Mouse (Mus musculus) urinary bladder, postnatal 36 days (tissue): ENCODE data around the gene Gm47995.
"Not testable (repeated sequence)": the region's sequence is repeated elsewhere in the genome, so short reads cannot be mapped to it uniquely, and the experiment has no call there.

Source experiments
- DNase-seq, 2 experiments: peaks; one replicate each; pipeline ENCODE4 v3.0.0; 2022; ENCODE audit warnings: low spot score in 2 of 2, mixed read lengths in 1 of 2

The Gm47995 gene

DNA sequence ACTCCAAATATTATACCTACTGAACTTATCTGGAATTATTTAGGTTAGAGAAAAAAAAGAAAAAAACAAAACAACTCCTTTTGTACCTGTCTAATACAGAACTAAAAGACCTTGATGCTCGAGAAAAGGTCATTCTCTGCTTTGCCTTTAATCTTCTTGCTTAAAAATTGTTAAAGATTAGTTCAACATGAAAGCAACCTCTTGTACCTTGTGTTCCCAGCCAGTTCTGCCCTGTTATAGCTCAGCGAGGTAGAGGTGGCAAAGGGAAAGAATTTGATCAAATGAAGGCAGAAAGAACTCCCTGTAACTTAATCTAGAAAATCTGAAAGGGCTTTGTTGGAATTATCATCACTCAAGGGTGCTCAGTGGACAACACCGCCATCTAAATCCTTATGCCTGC is 12.1 kb upstream of the Gm47995 start:
- DNase-seq: not testable (repeated sequence)

DNA sequence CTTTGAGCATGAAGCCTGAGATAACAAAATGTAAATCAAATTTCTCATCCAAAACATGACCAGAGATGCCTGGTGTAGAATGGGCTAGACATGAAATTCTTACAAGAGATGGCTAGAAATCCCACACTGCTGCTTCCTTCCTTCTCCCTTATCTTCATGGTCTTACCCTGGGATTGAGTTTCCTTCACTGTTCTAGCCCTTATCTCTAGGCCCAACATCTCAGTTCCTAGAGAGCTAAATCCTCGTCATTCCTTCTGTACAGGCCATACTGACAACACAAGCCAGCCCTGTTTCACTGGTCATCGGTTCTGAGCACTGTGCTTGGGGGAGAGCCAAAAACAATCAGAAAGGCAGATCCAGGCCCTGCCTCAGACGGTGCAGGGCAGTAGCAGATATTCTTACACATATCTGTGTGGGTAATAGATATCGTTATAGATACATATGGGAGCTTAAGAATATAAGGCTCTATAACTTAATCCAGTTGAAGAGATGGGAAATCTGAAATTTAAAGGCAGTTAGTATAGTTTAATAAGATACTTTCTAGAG is 11.3 kb upstream of the Gm47995 start:
- DNase-seq: not testable (repeated sequence)

DNA sequence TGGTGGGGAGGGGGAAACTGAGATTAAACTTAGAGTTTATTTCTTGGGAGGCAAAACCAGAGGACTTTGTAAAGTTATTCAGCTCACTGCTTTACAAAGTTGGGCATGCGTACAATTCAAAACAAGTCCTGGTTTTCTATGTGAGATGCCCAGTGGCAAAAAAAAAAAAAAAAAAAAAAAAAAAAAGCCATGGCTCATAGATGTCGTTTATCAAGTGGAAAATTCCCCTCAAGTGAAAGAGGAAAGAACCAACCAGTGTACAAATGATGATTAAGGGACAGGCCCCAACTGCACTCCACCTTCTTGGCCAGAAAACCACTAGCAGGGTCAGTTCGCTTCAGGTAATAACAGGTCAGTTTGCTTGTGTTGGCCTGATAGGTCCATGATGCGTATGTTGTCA is 9.8 kb upstream of the Gm47995 start:
- no peak for DNase-seq

DNA sequence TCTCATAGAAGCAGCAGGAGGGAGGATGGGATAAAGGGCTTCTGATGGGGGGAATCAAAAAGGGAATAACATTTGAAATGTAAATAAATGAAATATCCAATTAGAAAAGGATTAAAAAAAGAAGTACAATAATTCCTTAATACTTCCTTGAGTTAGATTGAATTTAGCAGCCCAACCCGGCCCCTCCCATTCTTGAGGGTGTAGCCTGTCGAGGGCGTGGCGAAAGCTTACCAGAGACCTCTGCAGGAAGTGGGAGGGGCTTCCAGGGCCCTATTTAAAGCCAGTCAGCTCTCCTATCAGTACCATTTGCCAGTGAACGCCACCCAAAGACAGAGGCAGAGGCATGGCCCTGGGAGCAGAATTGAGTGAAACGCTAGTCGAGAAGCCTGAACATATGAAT is 6.2 kb upstream of the Gm47995 start, which contains the start of gene Gm8947:
Gene Gm8947 (plus strand): TSS at position 302 of the 400 bp plus-strand sequence.
- DNase-seq: not testable (repeated sequence)

DNA sequence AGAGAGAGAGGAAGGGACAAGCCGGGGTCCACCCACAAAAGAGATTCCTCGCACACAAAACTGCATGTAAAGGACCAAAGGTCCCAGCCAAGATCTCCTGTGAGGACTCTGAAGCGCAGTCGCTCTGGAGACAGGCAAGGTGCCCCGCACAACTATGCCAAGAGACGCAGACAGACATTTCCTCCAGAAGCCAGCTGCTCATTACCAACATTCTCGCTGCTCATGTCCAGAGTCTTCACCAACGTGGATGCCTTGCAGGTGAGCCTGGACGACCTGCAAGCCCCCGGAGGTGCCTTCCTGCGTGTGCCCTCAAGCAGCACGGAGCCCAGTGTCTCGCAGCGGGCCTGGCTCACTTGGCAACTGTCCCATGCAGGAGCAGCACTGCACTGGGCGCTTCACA is 5.5 kb upstream of the Gm47995 start:
- DNase-seq: not testable (repeated sequence)

DNA sequence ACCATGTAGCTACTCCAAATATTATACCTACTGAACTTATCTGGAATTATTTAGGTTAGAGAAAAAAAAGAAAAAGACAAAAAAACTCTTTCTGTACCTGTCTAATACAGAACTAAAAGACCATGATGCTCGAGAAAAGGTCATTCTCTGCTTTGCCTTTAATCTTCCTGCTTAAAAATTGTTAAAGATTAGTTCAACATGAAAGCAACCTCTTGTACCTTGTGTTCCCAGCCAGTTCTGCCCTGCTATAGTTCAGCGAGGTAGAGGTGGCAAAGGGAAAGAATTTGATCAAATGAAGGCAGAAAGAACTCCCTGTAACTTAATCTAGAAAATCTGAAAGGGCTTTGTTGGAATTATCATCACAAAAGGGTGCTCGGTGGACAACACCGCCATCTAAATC is 2.3 kb upstream of the Gm47995 start:
- not testable (repeated sequence) for DNase-seq

DNA sequence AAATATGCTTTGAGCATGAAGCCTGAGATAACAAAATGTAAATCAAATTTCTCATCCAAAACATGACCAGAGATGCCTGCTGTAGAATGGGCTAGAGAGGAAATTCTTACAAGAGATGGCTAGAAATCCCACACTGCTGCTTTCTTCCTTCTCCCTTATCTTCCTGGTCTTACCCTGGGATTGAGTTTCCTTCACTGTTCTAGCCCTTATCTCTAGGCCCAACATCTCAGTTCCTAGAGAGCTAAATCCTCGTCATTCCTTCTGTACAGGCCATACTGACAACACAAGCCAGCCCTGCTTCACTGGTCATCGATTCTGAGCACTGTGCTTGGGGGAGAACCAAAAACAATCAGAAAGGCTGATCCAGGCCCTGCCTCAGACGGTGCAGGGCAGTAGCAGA is 1.6 kb upstream of the Gm47995 start:
- not testable (repeated sequence) for DNase-seq

DNA sequence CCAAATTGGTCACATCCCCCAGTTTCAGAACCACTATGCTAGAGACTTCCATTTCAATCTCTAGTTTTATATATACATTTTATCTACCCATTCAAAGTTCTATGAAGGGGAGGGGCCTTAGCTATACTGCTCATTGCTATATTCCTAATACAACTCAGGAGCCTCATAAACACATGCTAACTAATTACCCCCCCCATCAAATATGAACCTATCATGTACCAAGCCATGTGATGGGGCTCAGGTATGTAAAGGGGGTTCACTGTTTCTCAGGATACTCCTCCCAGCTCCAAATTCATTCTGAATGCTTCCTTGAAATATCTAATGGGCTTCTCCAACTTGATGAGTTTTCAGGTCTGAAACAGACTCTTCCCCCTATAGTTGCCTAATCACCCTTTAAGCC is 2.4 kb downstream of the Gm47995 start:
- not testable (repeated sequence) for DNase-seq

DNA sequence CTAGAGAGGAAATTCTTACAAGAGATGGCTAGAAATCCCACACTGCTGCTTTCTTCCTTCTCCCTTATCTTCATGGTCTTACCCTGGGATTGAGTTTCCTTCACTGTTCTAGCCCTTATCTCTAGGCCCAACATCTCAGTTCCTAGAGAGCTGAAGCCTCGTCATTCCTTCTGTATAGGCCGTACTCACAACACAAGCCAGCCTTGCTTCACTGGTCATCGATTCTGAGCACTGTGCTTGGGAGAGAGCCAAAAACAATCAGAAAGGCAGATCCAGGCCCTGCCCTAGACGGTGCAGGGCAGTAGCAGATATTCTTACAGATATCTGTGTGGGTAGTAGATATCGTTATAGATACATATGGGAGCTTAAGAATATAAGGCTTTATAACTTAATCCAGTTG is 4.5 kb downstream of the Gm47995 start:
- DNase-seq: not testable (repeated sequence)

DNA sequence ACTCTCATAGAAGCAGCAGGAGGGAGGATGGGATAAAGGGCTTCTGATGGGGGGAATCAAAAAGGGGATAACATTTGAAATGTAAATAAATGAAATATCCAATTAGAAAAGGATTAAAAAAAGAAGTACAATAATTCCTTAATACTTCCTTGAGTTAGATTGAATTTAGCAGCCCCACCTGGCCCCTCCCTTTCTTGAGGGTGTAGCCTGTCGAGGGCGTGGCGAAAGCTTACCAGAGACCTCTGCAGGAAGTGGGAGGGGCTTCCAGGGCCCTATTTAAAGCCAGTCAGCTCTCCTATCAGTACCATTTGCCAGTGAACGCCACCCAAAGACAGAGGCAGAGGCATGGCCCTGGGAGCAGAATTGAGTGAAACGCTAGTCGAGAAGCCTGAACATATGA is 5.6 kb downstream of the Gm47995 start, which contains the start of gene 3110040M04Rik:
Gene 3110040M04Rik (plus strand): TSS at position 304 of the 400 bp plus-strand sequence.
- not testable (repeated sequence) for DNase-seq

DNA sequence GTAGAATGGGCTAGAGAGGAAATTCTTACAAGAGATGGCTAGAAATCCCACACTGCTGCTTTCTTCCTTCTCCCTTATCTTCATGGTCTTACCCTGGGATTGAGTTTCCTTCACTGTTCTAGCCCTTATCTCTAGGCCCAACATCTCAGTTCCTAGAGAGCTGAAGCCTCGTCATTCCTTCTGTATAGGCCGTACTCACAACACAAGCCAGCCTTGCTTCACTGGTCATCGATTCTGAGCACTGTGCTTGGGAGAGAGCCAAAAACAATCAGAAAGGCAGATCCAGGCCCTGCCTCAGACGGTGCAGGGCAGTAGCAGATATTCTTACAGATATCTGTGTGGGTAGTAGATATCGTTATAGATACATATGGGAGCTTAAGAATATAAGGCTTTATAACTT is 10.2 kb downstream of the Gm47995 start:
- DNase-seq: not testable (repeated sequence)

DNA sequence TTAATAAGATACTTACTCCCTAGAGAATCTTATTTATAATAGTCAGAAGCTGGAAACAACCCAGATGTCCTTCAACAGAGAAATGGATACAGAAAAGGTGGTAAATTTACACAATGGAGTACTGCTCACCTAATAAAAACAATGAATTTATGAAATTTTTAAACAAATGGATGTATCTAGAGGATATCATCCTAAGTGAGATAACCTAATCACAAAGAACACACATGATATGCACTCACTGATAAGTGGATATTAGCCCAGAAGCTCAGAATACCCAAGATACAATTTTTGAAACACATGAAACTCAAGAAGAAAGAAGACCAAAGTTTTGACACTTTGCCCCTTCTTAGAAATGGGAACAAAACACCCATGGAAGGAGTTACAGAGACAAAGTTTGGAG is 10.7 kb downstream of the Gm47995 start:
- DNase-seq: not testable (repeated sequence)

DNA sequence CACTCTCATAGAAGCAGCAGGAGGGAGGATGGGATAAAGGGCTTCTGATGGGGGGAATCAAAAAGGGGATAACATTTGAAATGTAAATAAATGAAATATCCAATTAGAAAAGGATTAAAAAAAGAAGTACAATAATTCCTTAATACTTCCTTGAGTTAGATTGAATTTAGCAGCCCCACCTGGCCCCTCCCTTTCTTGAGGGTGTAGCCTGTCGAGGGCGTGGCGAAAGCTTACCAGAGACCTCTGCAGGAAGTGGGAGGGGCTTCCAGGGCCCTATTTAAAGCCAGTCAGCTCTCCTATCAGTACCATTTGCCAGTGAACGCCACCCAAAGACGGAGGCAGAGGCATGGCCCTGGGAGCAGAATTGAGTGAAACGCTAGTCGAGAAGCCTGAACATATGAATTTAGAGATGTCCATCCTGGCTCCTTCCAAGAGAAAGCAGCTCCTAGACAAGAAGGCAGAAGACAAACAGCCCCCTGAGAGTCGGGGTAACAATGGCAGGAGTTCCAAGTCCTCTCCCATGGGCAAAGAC is 11.6 kb downstream of the Gm47995 start, which contains the start of gene Gm47996:
Gene Gm47996 (plus strand): TSS at position 308 of the 532 bp plus-strand sequence.
- DNase-seq: not testable (repeated sequence)

DNA sequence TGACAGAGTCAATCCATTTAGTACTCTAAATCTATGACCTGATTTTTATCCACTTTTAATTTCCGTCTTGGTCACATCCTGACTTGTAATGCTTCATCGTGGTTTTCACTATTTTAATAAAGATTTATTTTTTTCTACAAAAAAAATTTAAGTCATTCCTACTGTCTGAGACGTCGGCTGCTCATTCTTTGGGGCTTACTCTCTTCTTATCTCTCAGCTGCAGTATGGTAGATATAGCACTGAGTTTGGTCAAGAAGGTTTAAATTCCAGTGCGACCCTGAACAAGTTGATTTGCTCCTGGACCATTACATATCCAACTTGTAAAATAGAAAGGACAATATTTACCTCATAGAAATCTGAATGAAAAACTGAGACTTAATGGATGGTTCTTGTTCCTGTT is 13.4 kb downstream of the Gm47995 start:
- DNase-seq: not testable (repeated sequence)

DNA sequence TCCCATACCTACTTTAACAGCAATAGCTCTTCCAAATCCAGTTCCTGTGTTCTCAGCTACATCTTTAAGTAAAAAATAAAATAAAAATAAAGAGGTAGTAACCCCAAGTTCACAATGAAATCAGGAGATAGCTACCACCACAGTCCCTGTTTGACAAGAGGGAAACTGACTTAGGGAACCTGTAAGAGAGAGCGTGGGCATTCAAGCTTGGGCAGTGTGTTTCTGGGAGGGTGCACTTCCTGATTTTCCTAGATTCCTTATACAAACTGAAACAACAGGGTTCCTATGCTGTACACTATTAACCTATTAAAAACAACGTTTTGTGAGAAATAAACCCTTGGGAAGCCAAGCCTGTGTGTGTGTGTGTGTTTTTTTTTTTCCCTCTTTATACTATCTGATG is 16.6 kb downstream of the Gm47995 start:
- no peak for DNase-seq

DNA sequence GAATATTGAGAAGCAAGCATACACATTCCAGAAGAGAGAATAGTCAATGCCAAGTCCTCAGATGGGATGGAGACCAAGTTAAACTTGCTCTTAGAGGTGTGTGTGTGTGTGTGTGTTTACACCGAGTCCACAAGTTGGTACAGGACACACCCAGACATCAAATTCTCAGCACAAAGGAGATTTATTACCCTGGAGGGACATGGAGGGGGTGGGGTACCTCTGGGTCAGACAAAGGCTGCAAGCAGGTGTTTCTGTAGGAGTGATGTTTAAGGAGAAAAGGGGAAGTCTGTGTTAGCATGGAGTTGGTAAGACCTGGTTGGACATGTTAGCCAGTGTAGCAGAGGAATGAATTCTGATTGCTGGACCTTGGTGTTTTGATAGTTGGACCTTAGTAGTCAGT is 17.7 kb downstream of the Gm47995 start:
- no peak for DNase-seq

DNA sequence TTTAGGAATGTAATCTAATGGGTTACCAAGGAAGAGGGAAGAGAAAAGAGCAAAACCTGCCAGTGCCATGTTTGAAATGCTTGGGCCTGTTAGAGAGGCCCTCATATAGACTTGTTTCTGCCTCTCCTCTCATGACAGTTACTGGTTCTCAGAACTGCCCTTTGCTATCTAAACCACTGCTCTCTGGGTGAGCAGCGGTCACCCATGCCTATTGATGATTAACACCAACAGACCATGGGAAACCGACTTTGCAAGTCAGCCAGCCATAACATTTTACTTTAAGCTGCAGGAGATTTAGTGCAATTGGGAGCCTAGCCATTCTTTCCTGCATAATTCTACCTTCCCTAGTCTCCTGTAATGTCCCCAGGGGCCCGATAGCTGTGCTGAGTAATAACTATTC is 18.2 kb downstream of the Gm47995 start:
- DNase-seq: no peak

DNA sequence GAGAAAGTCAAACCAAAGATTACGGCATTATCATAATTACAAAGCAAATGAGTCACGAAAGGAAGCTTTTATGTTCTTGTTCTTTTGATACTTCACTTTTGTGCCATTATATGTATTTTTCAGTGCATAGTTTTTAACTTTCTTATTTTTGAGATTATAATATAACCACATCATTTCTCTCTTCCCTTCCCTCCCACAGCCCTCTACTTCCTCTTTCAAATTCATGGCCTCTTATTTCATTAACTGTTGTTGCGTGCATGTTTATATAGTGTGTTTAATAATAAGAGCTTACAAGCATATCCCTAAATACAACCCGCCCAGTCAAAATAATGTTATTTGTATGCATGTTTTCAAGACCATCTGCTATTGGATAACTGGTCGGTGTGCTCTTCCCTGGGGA is 20.8 kb downstream of the Gm47995 start:
- DNase-seq: no peak

DNA sequence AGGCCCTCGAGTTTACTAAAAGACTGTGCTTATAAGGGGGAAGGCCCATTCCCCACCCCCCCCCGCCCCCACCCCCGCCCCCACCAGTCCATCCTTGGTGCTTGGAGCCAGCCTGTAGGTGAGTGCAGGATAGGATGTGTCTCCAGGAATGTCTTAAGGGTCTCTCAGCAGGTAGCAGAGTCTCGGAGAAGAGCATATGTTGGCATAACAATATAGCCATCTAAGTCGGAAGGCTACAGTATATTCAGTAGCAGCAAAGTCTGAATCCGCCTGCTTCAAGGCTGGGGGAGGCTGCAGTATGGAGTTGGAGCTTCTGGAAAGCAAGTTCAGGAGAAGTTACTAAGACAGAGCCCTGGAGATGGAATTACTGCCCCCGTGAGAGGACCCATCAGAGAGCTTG is 21.9 kb downstream of the Gm47995 start:
- no peak for DNase-seq

DNA sequence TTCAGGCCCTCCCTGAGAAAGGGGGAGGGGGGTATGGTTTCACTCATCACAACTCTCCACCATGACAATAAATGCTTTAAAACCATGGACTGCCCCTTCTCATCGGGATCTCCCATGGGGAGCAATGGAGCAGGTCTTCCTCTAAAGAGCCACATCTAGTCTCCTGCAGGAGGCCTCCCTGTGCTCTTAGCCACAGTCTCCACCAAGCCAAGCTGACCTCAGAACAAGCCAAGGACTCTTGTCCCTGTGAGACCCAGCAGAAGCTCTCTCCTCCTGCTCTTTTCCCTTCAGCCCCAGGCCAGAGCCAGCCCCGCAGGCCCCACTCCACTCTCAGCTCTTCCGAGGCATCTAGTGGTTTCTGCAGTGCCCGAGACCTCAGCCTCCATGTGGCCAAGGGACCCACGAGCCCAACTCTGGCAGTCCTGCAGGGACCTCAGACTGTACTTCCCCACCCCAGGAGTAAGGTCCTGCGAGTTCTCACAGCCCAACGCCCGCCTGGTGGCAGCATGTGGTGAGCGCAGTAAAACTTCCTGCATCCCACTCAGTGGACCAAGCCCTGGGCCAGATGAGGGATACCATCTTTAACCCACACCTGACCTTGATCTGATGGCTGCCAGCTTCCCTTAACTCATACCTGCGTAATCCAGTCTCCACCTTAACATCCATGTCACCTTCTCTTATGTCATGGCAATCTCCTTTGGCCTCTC is 24.5 kb downstream of the Gm47995 start:
- no peak for DNase-seq

DNA sequence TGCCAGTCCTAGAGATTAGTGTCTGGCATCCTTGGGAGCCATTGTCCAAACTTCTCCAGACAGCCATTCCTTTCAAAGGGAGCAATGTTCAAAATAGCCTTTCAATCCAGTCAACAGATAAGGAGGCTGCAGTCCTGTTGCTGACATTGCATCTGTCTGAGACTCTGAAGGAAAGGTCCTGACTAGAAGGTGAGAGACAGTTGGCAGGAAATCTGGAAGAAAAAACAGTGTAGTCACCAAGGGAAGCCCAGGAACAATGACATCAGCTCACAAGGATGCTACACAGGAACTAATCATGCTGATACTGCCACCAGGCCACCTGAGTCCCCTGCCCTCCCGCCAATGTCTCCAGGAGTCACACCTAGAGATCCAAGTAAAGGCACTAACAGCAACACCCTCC is 25.1 kb downstream of the Gm47995 start:
- DNase-seq: no peak

DNA sequence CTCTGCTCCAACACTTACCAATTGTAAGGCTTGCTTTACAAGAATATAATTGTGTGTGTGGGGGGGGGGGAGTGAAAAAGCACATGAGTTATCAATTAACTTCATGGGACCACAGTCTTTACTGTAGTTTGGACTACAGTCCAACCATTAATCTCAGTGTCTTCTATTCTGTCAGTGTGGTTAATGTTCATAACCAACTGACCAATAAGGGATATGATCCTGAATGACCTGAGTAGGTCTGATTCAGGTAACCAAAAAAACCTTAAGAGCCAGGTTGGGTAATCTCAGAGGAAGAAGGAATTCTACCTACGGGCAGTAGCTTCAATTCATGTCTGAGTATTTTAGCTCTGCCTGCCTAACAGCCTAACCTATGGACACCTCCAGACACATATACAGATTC is 26.3 kb downstream of the Gm47995 start:
- DNase-seq: no peak

DNA sequence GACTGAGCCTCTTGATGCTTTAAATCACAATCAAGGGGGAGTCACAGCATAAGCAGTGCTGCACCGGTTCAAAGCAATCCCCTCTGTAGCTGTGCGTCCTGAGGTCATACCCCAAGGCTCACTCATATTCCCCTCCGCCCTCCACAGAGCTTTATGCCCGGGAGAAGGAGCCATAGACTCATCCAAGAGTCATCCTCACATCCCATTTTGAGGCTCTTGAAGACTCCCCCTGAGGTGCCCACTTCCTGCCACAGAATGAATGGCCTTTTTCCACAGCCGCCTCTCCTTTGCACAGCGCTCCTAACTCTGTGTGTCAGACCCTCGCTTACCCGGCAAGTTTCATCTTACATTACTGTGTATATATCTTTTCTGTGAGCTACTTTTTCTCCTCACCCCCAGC is 29.3 kb downstream of the Gm47995 start:
- DNase-seq: no peak
